In genomic region chr1:146363777-146364176, GRCm38 (mm10) we compare ENCODE assay signal across 19 mouse cellular contexts.
DNase-seq lines count a peak whose midpoint lies in the region; ATAC-seq and TF ChIP-seq lines count a peak whose summit lies in the region.
"Had no signal": no experiment of that assay in that cellular context is flagged by ENCODE, and none has a peak within 500 bp of the region (broad histone marks: within the 10 kb centered on the region; RNA-seq: fewer than 3 reads in every experiment).

No protein-coding gene starts in this region.

- H3K9me3 ChIP-seq in forebrain, embryonic 15.5 days = no peaks in the 10 kb centered on the region
- H3K9me3 ChIP-seq: embryonic facial prominence, embryonic 12.5 days; heart, embryonic 15.5 days; hindbrain, embryonic 13.5 days had no signal

- no peaks in the 10 kb centered on the region for H3K27me3 ChIP-seq in cerebellum, adult 2 months (ENCODE audit: control insufficient read depth, insufficient read depth, low read length)
- H3K27me3 ChIP-seq in forebrain, embryonic 15.5 days = no peaks in the 10 kb centered on the region
- H3K27me3 ChIP-seq: embryonic facial prominence, embryonic 12.5 days; heart, embryonic 15.5 days; hindbrain, embryonic 13.5 days had no signal

- no peaks in the 10 kb centered on the region for H3K4me1 ChIP-seq in cerebellum, adult 2 months (ENCODE audit: control insufficient read depth, insufficient read depth, low read length)
- H3K4me1 ChIP-seq in forebrain, embryonic 15.5 days = no peaks in the 10 kb centered on the region
- H3K4me1 ChIP-seq: embryonic facial prominence, embryonic 12.5 days; heart, embryonic 15.5 days; hindbrain, embryonic 13.5 days had no signal

- no peak overlapping the region for H3K4me3 ChIP-seq in cerebellum, adult 2 months (replicated peaks; ENCODE audit: insufficient read depth, low read depth, low read length)
- no peak overlapping the region for H3K4me3 ChIP-seq in forebrain, embryonic 15.5 days
- H3K4me3 ChIP-seq: embryonic facial prominence, embryonic 12.5 days; heart, adult 2 months; heart, embryonic 15.5 days; hindbrain, embryonic 13.5 days had no signal

- no peak for TF ChIP-seq POLR2A in cerebellum, adult 2 months (IDR thresholded peaks at IDR 0.05; ENCODE audit: borderline replicate concordance, insufficient read depth, low read length)

- no peak overlapping the region for H3K4me2 ChIP-seq in forebrain, embryonic 15.5 days (replicated peaks)
- H3K4me2 ChIP-seq: embryonic facial prominence, embryonic 12.5 days; heart, embryonic 11.5 days; heart, embryonic 15.5 days; hindbrain, embryonic 13.5 days had no signal

- ATAC-seq in forebrain, embryonic 15.5 days (replicated peaks) = no peak
- ATAC-seq in megakaryocyte, adult 5-6 weeks (ENCODE audit: poor library complexity, severe bottlenecking) = no peak
- ATAC-seq: forebrain, embryonic 16.5 days; intestine, embryonic 16.5 days had no signal

- WGBS in cerebellum, adult 2 months = 31% methylated on average over 2 of the region's 2 CpGs
- 92% methylated on average over 2 of the region's 2 CpGs for WGBS in forebrain, embryonic 15.5 days

- H3K27ac ChIP-seq in cerebellum, adult 2 months (ENCODE audit: insufficient read depth, low read length) = no peak overlapping the region
- no peak overlapping the region for H3K27ac ChIP-seq in forebrain, embryonic 15.5 days (replicated peaks)
- H3K27ac ChIP-seq: embryonic facial prominence, embryonic 12.5 days; heart, adult 2 months; heart, embryonic 15.5 days; hindbrain, embryonic 13.5 days had no signal

- no peak for TF ChIP-seq CTCF in cerebellum, adult 2 months (IDR thresholded peaks at IDR 0.05; ENCODE audit: borderline replicate concordance, insufficient read depth, low read depth, low read length)

- no peak overlapping the region for H3K9ac ChIP-seq in forebrain, embryonic 15.5 days (replicated peaks)
- H3K9ac ChIP-seq: embryonic facial prominence, embryonic 12.5 days; heart, embryonic 15.5 days; hindbrain, embryonic 13.5 days had no signal

- H3K36me3 ChIP-seq in forebrain, embryonic 15.5 days = no peaks in the 10 kb centered on the region
- H3K36me3 ChIP-seq: embryonic facial prominence, embryonic 12.5 days; heart, embryonic 15.5 days; hindbrain, embryonic 13.5 days had no signal

- peak; percentile 26 for DNase-seq in left cerebral cortex, postnatal 4 days
- DNase-seq in left cerebral cortex, adult 18-20 months (ENCODE audit: low spot score in 2 of 2) = no peak
- DNase-seq in cerebellum, adult 2 months = peak; percentile 27 to 68
- DNase-seq in cerebellum, postnatal 14 days = peak; percentile 74 to 82
- no peak for DNase-seq in lung, postnatal 10 days
- DNase-seq: adrenal gland, adult 2 months; adrenal gland, postnatal 36 days; gastrocnemius, postnatal 14 days; heart, adult 2 months; heart, postnatal 14 days; kidney, adult 2 months had no signal

- intact Hi-C loops in left cerebral cortex, postnatal 4 days (cut with DNase I) = no loop called here

Comparison
In these comparisons a context has a peak if more than half of its experiments do, and no peak if none do; other contexts are left out.
1. DNase-seq: peak in left cerebral cortex, postnatal 4 days (single experiment), cerebellum, adult 2 months (2 of 2) and cerebellum, postnatal 14 days (2 of 2); none in left cerebral cortex, adult 18-20 months (0 of 2) and lung, postnatal 10 days (single experiment).